Mouse (Mus musculus): ENCODE results near the gene Fam117b.

- no peak for TF ChIP-seq CTCF (IDR thresholded peaks at IDR 0.05; ENCODE audit: low read depth)
- TF ChIP-seq EP300 (IDR thresholded peaks at IDR 0.05; ENCODE audit: low read depth), result no peak
These were observed 1.9 kb upstream of the Fam117b start for GRCm38 (mm10) chr1:59910941-59911340.
